Mouse (Mus musculus) lung, postnatal 0 days (tissue): ENCODE results near the gene Mindy4.

Experiments used
- CTCF ChIP-seq: IDR thresholded peaks from 2 replicates; pipeline ENCODE4 v1.5.1; 2016; ENCODE audit warnings: antibody characterized with exemption, mild to moderate bottlenecking
- EP300 ChIP-seq: IDR thresholded peaks from 2 replicates; pipeline ENCODE4 v1.6.1; 2016; ENCODE audit warnings: antibody characterized with exemption, mild to moderate bottlenecking, control low read depth

DNA sequence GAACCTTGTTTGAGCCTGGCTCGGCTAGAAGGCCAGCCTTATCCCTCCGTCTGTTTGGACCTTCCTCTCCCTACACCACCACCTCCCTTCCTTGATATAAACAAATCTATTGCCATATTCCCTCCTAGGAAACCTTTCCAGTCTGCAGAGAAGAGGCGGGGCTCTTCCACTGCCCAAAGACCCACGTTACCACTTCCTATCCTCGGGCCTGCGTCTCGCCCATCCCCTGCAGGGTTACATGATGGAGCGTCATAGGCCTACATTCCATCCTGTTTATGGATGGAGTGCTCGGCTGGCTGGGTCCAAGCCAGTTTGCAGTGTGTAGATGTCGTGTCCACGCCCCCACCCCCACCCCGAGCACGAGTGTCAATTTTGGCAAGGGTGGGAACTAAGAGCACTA lies 124.1 kb downstream of the Mindy4 start:
- peak; percentile 96 for TF ChIP-seq EP300
- no peak for TF ChIP-seq CTCF
